Mouse (Mus musculus): ENCODE data around the gene Itga2.

Itga2 gene

DNA sequence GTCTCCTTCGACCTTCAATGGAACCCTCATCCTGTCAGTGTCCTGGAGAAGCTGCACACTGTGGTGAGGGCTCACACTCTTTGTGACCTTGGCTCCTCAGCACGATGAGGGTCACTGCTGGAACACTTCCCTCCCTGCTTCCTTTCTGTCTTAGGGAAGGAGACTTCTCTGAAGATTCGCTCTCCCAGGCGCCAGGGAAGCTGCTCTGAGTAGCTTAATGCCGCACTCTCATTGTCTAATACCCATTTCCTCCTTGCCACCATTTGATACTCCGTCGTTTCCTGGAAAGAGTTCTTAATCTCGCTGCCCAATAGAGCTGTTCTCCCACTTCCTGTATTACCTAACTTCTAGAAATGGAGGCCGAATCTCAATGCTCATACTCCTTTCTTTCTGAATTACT, 46.7 kb downstream of the Itga2 start:
- no peak for DNase-seq (ENCODE audit: low spot score in 2 of 2)

DNA sequence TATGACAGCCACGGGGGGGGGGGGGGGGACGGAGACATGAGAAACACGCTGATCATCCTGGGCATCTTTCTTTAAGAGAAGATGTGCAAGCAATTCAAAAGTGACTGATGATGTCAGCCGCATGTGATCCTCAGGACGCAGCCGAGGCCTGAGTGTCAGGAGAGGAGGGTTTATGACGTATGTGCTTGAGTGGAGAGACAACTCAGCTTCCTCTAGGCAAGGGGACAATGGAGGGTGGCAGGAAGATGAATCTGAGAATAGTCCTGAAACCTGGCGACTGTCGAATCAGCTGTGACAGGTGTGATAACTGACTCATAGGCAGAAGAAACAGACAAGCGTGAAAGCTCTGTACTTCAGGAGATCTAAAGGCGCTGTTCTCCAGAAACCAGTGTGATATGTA, 53.2 kb downstream of the Itga2 start:
- no peak for DNase-seq (ENCODE audit: low spot score in 2 of 2)

DNA sequence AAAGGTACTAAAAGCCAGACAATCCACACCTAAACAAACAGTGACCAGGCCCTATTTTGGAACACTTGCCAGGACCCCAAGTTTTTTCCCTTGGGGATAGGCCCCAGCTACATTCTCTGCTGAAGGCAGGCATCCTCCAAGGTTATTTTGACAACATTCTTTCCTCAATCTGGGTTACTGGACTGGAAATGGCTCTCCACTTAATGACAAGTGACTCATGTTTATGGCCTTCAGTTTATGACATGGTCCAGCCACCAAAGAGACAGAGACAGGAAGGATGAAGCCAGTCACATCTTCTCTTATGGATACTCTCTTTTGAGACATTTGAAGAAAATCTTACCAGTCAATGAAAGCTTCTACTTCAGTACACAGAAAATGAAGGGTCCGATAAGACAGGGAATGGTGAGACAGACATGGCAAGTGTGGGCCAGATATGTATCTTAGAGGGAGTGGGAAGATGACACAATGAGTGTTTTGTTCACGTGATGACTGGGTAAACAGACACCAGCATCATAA, 55.8 kb downstream of the Itga2 start:
- no peak for DNase-seq (ENCODE audit: low spot score in 2 of 2)

DNA sequence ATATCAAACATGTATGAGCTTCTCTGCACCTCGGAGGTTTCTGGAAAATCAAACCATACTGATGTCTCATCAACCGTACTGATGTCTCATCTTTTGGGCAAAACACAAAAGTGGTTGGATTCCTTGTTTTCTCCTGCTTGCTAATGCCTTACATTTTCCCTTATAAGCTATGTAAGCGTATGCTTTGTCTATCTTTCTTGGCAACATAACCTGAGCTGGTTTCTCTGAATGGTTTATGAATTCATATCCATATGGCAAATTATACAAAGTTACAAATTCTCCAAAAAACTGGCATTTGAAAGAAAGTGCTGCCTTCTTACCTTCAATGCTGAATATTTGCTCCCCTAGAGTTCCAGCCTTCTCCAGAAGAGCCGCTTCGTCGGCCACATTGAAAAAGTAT, 57.2 kb downstream of the Itga2 start:
- DNase-seq (ENCODE audit: low spot score in 2 of 2) = no peak

DNA sequence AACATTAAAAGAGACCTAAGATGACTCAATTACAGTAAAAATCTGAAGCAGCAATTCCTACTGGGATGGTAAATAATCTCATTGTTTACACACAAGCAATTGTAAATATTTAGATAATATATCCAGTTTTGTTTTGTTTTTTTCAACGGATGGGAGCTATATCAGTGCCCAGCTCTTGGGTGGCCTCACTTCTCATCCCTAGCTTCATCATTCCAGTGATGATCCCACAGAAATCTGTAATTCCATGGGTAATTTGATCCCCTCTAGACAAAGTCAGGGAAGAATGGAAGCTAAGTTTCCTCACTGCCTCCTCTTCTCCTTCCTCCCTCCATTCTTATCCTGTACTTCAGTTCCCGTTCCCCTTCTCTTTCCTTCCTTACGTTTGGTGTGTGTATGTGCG, 74.4 kb downstream of the Itga2 start:
- DNase-seq (ENCODE audit: low spot score in 2 of 2) = no peak

DNA sequence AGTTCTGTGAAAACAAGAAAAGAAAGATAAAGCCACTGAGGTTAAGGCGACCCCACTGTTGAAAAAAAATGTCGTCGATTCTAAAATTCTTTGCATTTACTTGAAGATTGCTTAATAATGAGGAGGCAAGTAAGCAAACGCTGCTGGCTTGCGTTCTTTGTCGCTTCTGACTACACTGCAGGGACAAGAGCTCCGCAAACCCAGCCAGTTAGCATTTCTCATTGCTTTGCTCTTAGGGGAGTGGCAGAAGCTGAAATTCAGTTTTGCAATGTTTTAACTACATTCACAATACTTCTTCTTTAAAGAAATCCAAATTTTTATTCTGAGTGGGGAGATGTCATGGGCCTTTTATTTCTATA, 75.7 kb downstream of the Itga2 start:
- DNase-seq (ENCODE audit: low spot score in 2 of 2) = no peak

DNA sequence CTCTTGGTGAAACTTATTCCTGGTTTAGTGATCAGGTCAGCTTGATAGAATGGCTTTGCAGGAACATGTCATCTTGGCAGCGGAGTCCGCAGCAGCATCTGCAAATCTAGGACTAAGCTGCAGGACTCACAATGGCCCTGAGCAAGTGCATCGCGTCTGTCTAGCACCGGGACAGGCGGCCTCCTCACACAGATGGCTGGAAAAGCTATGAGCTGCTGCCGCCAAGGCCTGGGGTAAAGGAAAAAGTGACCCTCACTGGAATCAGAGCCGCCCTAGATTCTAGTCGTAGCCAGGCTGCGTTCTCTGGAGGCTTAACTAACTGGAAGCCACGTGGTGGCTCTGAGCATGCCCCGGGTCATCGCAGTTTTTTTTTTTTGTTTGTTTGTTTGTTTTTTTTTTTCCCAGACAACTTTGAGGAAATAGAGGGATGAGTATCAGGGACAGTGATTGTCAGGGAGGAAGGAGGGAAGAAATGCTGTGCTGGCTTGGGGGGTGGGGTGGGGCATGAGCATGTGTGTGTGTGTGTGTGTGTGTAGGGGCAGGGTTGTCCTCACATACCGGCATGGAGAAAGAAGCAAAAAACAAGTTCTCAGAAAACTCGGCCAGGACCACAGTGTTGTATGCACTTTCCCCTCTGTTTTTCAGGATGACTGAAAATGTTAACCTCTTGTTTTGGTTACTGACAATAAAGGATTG, 76.2 kb downstream of the Itga2 start:
- DNase-seq (ENCODE audit: low spot score in 2 of 2) = no peak

DNA sequence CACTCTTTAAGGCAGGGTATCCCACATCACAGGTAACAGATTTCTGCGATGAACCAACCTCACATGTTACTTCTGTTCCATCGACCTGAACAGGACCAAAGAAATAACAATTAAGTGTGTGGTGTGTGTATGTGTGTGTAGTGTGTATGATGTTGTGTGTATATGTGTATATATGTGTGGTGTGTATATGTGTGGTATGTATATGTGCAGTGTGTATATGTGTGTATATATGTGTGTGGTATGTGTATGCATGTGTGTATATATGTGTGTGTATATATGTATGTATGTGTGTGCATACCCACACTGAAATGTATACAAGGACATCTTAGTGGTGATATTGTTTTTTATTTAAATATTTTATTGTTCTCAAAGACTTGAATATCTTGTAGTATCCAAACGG, 77.5 kb downstream of the Itga2 start:
- DNase-seq (ENCODE audit: low spot score in 2 of 2) = no peak

DNA sequence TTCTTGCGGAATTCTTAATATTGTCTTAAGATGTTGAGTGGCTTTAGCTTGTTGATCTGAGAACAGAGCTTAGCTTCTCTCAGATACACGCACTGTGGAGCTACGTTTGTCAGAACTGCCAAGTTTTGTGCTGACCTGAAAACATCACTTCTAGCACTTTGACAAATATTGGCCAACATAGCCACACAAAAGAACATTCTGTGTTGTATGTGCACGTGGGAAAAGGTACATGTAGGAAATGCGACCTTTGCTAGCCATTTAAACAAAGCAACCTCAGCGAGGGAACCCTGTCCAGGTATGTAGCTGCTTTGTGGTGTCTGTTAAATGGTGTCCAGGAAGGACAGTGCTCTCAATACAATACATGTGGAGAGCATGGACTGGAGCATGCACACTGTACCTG, 77.9 kb downstream of the Itga2 start:
- DNase-seq (ENCODE audit: low spot score in 2 of 2) = no peak

DNA sequence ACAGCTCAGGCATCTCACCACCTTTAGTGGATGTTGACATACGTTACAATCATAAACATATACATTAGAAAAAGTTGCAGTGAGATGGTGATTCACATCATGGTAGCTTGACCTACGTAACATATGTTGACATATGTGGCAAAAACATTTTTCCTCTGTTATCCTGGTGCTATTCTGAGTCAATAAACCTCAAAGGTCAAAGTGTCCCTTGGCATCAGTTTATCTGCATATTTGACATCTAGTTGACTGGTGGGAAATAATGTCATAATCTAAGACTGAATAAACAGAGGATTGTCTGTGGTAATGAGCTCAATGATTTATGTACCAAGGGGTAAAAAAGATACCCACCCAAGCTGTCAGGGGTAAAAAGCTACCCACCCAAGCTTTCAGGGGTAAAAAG, 78.7 kb downstream of the Itga2 start:
- no peak for DNase-seq (ENCODE audit: low spot score in 2 of 2)

DNA sequence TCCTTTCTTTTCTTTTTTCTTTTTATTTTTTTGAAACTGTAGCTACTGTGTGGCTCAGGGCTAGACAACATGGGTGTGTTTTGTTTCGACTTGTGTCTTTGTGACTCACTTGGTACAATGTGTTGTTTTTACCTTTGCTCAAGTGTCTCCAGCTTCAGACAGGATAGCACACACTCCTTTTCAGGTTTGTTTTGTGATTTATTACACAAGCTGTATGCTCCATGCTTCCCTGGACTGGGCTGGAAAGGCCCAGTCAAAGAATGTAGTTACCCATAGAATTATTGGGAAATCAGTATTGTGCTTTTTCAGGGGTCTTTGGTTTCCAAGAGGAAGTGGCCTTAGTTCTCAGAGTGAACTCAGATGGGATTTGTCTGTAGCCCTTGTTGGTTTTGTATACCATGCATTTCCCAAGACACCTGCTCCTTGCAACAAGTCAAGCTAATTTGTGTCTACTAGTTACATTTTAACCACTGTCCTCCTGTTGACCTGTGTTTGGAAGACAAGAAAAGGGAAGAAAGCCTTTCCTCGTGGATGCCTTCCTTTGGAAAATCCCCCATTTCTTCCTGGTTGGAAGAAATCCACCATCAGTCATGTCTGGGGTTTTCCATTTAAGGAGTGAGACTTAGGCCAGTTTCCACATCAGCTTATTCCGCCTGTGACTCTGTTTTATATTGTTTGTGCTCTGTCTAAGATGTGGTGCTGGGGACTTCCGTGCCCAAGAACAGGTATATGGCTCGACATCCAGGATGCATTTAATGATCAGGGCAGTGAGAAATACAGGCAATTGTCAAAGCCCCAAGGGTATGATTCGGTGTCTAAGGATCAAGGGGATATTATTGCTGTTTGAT, 79.4 kb downstream of the Itga2 start:
- DNase-seq (ENCODE audit: low spot score in 2 of 2) = no peak

DNA sequence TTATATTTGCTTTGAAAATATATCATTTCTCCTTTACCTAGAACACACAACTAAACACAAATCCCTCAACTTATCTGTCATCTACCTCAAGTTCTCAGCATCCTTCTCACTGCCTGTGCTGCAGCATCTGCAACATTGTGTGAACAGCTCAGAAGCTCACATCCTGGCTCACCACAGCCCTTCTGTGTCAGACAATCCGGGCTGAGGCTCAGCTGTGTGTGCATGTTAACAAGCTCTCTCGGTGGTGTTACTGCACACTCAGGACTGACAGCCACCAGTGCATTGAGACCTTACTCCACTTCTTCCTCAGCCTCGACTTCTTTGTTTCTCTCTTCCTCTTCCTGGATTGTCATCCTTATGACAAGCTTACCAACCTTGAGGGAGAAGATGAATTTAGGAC, 83.0 kb downstream of the Itga2 start:
- DNase-seq (ENCODE audit: low spot score in 2 of 2) = no peak

DNA sequence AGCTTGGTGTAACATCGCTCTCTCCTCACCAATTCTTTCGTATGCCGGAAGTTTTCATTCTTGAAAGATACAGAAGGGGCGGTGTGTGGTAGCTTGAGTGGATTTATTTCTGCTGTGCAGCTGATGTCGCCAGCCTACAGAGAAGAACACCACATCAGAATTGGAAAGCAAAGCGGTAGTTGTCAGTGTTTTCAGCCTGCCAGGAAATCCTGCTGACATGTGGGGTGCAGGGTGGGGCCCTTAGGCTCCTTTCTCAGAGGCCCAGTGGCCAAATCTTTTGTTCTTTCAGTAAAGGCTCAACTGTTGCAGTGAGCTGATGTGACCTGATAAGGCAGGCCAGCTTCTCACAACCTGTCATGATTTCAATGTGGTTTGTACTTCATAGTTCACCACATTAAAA, 86.1 kb downstream of the Itga2 start:
- no peak for DNase-seq (ENCODE audit: low spot score in 2 of 2)

DNA sequence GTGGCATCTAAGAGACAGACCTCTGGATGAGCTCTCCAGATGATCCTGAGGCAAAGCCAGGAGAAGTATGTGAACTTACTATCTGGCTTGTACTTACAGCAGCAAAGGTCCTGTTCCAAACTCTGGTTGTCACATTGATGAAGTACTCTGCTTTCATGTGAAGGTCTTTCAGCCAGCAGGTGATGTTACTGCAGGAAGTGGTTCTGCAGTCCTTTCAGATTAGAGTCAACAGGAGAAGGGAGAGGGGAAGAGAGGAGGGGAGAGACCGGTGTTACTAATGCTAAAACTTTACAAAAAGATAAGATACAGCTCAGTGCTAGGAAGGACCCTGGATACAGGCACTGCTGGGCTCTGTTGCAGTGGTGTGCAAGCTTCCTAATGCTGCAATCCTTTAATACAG, 88.6 kb downstream of the Itga2 start:
- DNase-seq (ENCODE audit: low spot score in 2 of 2) = no peak

DNA sequence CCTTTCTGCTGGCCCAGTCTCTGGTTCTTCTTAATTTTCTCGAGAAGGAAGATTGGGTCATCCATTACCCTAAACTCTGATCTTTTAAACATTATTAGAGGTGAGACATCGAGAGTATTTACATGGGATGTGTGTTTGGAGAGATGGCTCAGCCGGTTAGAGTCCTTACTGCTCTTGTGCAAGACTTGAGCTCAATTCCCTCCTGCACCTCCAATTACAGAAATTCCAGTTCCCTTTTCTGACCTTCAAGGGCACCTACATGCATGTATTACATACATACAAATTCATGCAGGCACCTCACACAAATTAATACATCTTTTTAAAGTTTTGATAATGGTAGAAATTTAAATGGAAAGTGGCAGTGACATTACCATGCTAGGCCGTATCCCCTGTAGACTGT, 91.4 kb downstream of the Itga2 start:
- DNase-seq (ENCODE audit: low spot score in 2 of 2) = no peak

DNA sequence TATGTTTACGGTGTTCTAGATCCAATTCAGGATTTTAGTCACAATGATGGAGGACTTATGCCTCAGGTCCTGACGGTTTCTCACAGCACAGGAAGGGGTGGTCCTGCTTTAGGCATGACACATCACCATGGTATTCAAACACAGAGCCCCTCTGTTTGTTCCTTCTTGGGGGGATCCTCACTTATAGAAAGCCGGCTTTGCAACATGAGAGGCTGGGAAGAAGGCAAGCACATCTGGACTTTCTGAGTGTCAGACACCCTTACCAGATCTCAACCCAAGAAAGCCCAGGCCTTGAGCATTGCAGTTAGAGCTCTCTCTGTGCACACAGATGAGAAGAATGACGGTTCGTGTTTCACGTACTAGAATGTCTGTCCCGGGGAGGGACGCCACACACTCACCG, 92.8 kb downstream of the Itga2 start:
- no peak for DNase-seq (ENCODE audit: low spot score in 2 of 2)

DNA sequence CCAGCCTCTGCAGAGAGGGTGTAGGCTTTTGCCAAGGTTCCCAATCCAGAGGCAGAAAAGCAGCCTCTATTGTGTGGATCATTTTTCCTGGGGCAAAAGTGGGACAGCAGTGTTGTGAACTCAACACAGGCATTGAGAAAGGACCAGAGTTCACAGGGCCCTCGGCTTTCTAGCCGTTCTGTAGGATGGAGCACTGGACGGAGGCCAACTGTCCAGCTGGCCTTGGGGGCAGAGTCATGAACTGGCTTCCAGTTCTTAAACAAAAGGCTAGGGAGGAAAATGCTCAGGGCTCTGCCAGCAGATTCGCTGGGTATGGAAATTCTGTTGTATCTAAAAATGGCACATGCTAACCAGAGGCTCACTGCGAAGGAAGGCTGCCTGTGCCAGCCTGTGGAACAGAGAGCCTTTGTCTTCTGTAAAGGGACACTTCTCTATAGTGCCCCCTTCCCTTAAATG, 93.3 kb downstream of the Itga2 start:
- peak; percentile 42 to 64 for DNase-seq (ENCODE audit: low spot score in 2 of 2)

DNA sequence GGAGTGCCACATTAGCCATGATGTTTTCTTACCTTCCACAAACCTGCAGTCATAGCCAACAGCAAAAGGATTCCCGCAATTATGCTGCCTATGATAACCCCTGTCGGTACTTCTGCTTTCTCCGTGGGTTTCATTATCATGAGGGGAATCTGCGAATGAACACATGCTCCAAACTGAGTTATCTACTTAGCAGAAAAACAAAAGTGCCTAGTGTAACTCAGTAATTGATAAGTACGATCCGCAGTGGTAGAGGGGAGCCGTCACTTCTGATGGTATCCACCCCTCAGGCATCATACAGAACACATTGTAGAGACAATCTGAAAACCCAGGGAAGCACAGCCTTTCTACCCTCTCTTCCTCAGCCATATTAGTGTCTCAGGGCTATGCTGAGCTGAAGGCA, 94.8 kb downstream of the Itga2 start:
- no peak for DNase-seq (ENCODE audit: low spot score in 2 of 2)

DNA sequence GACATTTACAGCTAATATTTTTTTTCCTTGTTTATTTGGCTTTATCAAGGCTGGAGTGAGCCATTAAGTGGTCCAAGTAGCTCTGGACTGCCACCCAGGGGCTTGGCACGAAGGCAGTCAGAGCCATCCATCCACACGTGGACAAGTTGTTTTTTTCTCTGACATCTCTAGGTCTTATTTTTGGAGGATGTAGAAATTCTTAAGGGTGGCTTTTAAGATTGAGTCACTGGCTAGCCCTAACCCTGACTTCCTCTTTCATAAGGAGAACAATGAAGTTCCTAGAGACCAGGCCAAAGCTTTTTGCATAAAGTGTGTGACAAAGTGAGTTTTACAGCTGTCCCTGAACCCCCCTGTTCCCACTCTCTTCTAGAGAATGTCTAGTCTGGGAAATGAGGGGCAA, 97.3 kb downstream of the Itga2 start:
- no peak for DNase-seq (ENCODE audit: low spot score in 2 of 2)

DNA sequence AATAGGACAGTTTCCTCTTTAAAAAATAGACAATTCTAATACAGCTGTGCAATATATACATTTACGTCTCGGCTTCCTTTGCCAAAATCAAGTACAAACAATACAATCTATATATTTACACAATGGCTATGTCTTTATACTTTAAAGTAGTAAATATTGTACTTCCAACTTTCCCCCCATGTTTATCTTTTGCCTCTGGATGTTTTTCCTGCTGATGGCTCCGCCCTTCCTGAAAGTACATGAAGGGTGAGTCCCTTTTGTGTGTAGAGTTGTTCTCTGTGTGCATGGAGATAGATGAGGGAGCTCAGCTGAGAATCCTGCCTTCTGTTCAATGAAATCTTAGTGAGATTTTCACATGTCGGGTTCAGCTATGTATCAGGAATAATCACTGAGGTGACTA, 98.5 kb downstream of the Itga2 start:
- DNase-seq (ENCODE audit: low spot score in 2 of 2) = no peak

DNA sequence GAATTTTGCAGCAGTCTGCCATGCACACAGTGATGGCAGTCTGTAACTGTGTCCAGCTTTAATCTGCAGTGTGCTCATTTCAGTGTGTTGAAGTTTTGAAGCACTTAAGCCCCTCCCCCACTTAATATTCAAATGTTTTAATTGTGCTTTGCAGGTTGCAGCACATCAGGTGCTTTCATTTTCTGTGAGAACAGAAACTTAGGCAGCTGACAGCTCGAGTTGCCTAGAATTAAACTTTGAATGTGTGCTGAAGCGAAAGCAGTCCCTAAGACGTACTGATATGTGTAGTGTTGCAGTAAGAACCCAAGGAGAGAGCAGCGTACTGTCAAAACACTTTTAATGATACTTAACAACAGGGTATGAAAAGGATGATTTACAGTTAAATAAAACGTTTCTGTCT, 99.1 kb downstream of the Itga2 start:
- no peak for DNase-seq (ENCODE audit: low spot score in 2 of 2)

DNA sequence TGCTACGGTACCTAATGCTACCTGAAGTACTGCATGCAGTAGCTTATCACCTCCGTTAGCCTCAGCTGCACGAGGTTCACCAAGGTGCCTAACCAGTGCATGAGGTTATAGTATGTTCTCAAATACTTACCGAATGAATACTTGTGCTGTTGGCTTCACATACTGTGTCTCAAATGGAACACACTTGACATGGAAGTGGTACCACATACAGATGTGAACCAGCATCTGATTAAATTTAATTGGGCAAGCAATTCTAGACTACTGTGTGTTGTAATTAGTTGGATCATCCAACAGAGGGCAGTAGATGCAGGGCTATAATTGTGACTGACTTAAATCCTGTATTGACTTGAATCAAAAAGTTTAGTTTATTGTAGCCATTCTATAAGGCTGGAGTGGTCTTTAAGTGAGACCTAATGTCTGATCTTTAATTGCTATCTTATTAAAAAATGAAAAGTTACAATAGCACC, 100.5 kb downstream of the Itga2 start:
- DNase-seq (ENCODE audit: low spot score in 2 of 2) = no peak

DNA sequence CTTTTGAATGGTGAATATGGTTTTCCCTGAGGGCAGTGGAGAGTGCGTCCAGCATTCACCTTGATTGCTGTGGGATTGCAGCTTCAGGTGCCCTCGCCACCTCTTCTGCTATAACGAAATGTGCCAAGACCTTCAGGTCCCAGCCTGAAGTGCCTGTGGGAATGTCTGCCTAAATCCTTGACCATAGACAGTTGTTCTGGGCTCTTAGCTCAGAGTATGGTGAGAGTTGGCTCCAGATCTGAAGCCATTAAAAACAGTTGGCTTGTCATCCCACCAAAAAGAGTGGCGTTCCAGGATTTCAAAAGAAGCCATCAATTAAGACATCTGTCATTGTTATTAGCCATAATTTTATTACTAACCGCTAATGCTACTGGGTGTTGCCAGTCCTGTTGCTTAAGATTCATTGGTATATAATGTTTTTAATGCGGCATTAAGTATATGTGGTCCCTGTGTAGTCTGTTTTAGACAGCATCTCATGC, 106.5 kb downstream of the Itga2 start:
- no peak for DNase-seq (ENCODE audit: low spot score in 2 of 2)
